Mouse (Mus musculus): ENCODE measurements at regions not wholly inside any gene's neighbourhood (a gene's known extent, or its start where the extent isn't known, plus 50 kb on each side); places are given as distances from the start of the nearest gene placed in this dataset.
"Not testable (repeated sequence)": the region's sequence is repeated elsewhere in the genome, so short reads cannot be mapped to it uniquely, and the experiment has no call there.

DNA sequence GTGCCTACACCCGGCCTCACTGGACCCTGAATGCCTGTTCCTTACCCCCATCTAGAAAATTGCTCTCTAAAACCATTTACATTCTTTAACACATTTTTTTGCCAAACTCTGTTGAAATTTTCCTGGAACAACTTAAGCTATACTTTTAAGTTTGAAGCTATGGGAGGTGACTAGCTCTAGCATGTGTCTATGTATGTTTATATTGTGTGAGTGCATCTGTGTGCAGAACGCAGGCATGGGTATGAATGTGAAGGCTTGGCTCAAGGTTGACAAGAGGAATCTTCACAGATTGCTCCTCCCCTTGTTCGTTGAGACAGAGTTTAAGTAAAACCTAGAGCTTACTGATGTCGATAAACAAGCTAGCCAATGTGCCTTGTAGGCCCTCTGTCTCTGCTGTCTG lies 135.4 kb downstream of the Rdh14 start:
- Histone ChIP-seq H3K4me2 (no peak overlapping the region), H3K27ac (no peak overlapping the region), H3K9me3 (no peaks in the 10 kb centered on the region), H3K4me1 (replicated peaks) (no peaks in the 10 kb centered on the region), H3K9ac (replicated peaks) (no peak overlapping the region), H3K4me3 (replicated peaks) (no peak overlapping the region), H3K27me3 (no peaks in the 10 kb centered on the region), H3K36me3 (no peaks in the 10 kb centered on the region)
- ATAC-seq (ENCODE audit: insufficient number of reproducible peaks, insufficient read depth, low FRiP score, low TSS enrichment, low read depth), result no peak
- WGBS, result 84% methylated on average over 4 of the region's 4 CpGs

DNA sequence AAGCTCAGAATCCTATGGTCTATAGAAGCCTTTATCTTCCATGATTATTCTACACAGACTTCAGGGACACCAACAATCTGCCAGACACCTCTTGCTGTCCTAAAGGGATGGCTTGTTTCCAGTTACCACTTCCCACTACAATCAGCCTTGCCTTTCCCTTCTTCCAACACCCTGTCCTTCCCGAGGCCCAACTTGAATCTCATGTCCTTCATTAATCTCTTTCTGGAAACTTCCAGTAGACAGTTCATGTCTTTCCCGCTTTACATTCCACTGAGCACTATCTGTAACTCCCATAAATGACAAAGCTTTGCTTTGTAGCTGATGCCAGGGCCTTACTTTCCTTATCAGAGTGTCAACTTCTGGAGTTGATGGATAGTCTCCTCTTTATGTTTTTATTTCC lies 138.5 kb downstream of the Rdh14 start:
- H3K36me3 ChIP-seq, result no peaks in the 10 kb centered on the region
- H3K9ac ChIP-seq (replicated peaks), result no peak overlapping the region
- no peak overlapping the region for H3K4me2 ChIP-seq
- WGBS, result 78% methylated on average over 2 of the region's 2 CpGs
- no peaks in the 10 kb centered on the region for H3K9me3 ChIP-seq
- no peak for ATAC-seq (ENCODE audit: insufficient number of reproducible peaks, insufficient read depth, low FRiP score, low TSS enrichment, low read depth)
- no peaks in the 10 kb centered on the region for H3K4me1 ChIP-seq (replicated peaks)
- H3K27ac ChIP-seq, result no peak overlapping the region
- H3K4me3 ChIP-seq (replicated peaks), result no peak overlapping the region
- H3K27me3 ChIP-seq, result no peaks in the 10 kb centered on the region

DNA sequence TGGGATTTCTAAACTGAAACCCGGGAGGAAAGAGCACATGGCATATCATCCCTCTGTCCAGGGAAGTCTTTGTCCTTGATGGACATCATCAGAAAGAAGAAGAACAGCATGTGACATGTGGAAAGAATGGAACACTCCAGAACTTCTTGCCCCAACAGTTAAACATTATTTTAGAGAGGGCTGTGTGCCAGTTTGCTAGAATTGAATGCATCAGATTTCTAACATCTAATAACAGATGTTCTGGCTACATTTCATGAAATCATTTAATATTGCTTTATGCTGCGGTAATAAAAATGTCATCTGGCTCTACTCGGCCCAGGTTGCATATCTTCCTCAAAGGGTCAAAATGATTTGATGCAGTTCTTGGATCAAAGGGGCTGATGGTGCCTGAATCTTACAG lies 140.4 kb downstream of the Rdh14 start:
- H3K4me2 ChIP-seq, result no peak overlapping the region
- H3K4me1 ChIP-seq (replicated peaks), result no peaks in the 10 kb centered on the region
- WGBS, result 69% methylated on average over 3 of the region's 3 CpGs
- H3K9me3 ChIP-seq, result no peaks in the 10 kb centered on the region
- H3K27ac ChIP-seq, result no peak overlapping the region
- no peaks in the 10 kb centered on the region for H3K27me3 ChIP-seq
- no peak for ATAC-seq (ENCODE audit: insufficient number of reproducible peaks, insufficient read depth, low FRiP score, low TSS enrichment, low read depth)
- H3K4me3 ChIP-seq (replicated peaks), result no peak overlapping the region
- H3K36me3 ChIP-seq, result no peaks in the 10 kb centered on the region
- no peak overlapping the region for H3K9ac ChIP-seq (replicated peaks)

DNA sequence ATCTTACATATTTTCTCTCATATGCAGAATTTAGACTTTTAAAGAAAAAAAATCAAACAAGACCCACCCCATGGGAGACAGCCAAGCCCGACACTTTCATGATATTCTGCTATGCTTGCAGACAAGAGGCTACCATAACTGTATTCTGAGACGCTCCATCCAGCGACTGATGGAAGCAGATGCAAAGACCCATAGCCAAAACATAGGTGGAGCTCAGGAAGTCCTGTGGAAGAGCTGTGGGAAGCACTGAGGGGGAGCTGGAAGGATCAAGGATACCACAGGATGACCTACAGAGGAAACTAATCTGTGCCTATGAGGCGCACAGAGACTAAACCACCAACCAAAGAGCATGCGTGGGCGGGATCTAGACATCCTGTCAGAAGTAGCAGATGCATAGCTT lies 143.4 kb downstream of the Rdh14 start:
- WGBS, result 87% methylated on average over 6 of the region's 6 CpGs
- no peaks in the 10 kb centered on the region for H3K27me3 ChIP-seq
- H3K4me1 ChIP-seq (replicated peaks), result no peaks in the 10 kb centered on the region
- no peak overlapping the region for H3K4me2 ChIP-seq
- ATAC-seq (ENCODE audit: insufficient number of reproducible peaks, insufficient read depth, low FRiP score, low TSS enrichment, low read depth), result no peak
- no peaks in the 10 kb centered on the region for H3K9me3 ChIP-seq
- no peak overlapping the region for H3K9ac ChIP-seq (replicated peaks)
- H3K27ac ChIP-seq, result no peak overlapping the region
- H3K4me3 ChIP-seq (replicated peaks), result no peak overlapping the region
- no peaks in the 10 kb centered on the region for H3K36me3 ChIP-seq

DNA sequence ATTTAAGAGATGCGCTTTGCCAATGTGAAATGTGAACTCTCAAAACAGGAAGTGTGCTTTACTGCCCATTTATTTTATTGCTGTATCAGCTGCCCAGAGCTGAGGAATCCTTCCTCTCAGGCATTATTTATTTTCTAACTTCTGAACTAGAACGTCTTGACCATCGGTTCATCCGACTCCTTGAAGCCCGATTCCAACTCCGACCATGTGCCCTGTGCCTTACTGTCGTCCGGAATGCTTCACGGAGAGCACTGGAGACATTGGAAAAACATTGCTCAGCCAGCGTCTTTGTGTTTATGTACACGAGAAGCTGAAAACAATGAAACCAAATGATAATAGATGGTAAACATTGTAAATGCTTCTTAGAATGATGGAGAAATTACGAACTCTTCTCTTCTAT lies 145.7 kb downstream of the Rdh14 start:
- 78% methylated on average over 12 of the region's 12 CpGs for WGBS

DNA sequence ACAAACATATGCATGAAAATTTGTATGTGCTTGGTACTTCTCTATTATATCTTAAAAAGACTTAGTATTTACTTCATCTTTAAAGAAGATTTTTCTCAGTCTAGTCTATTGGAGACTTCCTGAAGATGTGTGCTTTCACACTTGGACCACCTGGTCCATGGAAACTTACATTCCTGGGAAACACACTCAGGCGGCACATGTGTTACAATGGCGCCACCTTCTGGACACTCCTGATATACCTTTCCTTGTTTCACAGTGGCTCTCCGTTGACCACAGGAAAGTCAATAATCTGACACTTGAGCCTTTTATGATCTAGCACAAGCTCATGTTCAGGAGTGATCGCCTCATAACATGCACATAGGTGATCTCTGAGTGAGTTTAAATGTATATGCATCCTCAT lies 146.5 kb downstream of the Rdh14 start:
- H3K9me3 ChIP-seq, result no peaks in the 10 kb centered on the region
- H3K4me1 ChIP-seq (replicated peaks), result no peaks in the 10 kb centered on the region
- H3K9ac ChIP-seq (replicated peaks), result no peak overlapping the region
- no peaks in the 10 kb centered on the region for H3K27me3 ChIP-seq
- no peak overlapping the region for H3K27ac ChIP-seq
- H3K4me2 ChIP-seq, result no peak overlapping the region
- H3K36me3 ChIP-seq, result no peaks in the 10 kb centered on the region
- WGBS, result 2% methylated on average over 4 of the region's 4 CpGs
- no peak overlapping the region for H3K4me3 ChIP-seq (replicated peaks)
- ATAC-seq (ENCODE audit: insufficient number of reproducible peaks, insufficient read depth, low FRiP score, low TSS enrichment, low read depth), result no peak

More for the DNA sequence above, 145.7 kb downstream of the Rdh14 start:
- Histone ChIP-seq H3K27me3 (no peaks in the 10 kb centered on the region), H3K4me3 (replicated peaks) (no peak overlapping the region), H3K4me1 (replicated peaks) (no peaks in the 10 kb centered on the region), H3K36me3 (no peaks in the 10 kb centered on the region), H3K27ac (no peak overlapping the region), H3K9ac (replicated peaks) (no peak overlapping the region), H3K4me2 (no peak overlapping the region), H3K9me3 (no peaks in the 10 kb centered on the region)
- no peak for ATAC-seq (ENCODE audit: insufficient number of reproducible peaks, insufficient read depth, low FRiP score, low TSS enrichment, low read depth)

DNA sequence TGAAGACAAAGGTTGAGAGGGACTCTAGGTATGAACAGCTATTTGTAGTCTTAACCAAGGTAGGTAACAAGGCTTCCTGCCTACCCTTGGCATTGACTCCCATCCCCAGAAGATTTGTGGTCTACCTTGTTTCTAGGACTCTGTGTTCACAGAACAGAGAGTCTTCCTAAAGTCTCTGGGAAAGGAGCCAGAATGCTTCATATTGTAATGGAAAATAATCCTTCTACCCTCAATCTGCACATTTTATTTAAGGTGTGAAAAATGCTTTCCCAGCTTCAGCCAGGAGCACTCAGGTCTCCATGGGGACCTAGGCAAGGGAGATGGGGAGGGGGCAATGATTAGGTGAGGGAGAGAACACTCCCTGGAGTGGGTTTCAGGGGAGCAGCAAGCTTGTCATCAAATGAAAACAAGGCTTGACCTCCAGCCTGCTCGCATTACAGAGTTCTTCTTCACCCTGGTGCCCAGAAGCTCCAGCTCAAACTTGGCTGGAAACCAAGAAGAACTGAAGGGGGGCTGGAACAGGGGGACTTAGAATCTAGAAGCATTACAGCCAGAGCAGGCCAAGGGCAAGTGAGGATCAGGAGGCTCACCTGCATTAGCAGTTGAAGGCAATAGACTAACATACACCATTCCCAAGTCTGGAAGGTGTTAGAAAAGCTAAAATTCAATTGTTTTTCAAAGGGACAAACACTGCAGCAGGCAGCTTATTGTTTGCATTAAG lies 159.1 kb downstream of the Rdh14 start:
- H3K4me2 ChIP-seq, result no peak overlapping the region
- H3K27ac ChIP-seq, result no peak overlapping the region
- no peak overlapping the region for H3K4me3 ChIP-seq (replicated peaks)
- no peaks in the 10 kb centered on the region for H3K27me3 ChIP-seq
- no peak for ATAC-seq (ENCODE audit: insufficient number of reproducible peaks, insufficient read depth, low FRiP score, low TSS enrichment, low read depth)
- no peak overlapping the region for H3K9ac ChIP-seq (replicated peaks)
- WGBS, result 31% methylated on average over 1 of the region's 1 CpGs
- peaks cover 5% of the 10 kb centered on the region for H3K9me3 ChIP-seq
- H3K4me1 ChIP-seq (replicated peaks), result peaks cover 8% of the 10 kb centered on the region; the same call in 1 of the 2 replicates
- H3K36me3 ChIP-seq, result no peaks in the 10 kb centered on the region

DNA sequence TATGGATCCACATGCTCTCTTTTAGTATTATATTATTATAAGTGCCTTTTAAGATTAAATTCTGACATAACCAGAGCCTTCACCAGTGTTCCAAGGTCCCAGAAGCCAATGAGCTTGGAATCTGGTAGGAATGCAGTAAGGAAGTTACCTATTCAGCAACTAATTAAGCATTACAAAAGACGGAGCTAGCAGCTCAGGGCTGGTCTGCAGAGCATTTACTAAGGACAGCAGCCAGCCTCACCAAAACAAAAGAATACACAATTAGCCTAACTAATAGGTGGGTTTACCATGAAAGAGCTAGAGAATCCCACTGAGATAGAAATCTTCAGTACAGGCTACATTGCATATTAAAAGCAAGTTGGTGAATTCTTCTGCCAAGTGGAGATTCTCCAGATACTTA lies 164.1 kb downstream of the Rdh14 start:
- H3K4me1 ChIP-seq (replicated peaks); H3K9ac ChIP-seq (replicated peaks); H3K9me3 ChIP-seq; H3K4me3 ChIP-seq (replicated peaks); H3K27ac ChIP-seq; H3K4me2 ChIP-seq; ATAC-seq (ENCODE audit: insufficient number of reproducible peaks, insufficient read depth, low FRiP score, low TSS enrichment, low read depth); H3K27me3 ChIP-seq; H3K36me3 ChIP-seq: not testable (repeated sequence)
- WGBS, result 95% methylated on average over 1 of the region's 1 CpGs

DNA sequence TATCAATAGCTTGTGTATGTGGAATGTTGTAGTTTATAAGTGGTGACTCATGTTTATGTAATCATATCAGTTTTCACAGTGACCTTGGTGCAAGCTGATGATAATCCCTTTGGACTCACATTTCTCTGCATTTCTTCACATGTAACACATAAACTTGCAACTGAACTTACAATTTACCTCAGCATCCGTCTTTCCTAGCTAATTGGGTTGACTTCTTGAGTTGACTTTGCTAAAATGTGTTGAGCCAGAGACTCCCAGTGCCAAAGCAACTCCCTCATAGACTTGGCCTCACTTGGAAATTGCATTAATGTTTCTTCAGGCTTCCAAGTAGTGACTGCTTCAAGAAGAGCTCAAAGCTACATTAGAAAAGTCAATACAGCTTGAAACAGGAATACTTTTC lies 172.4 kb downstream of the Rdh14 start:
- Histone ChIP-seq H3K27ac (no peak overlapping the region), H3K4me3 (replicated peaks) (no peak overlapping the region), H3K36me3 (no peaks in the 10 kb centered on the region), H3K27me3 (no peaks in the 10 kb centered on the region), H3K4me2 (no peak overlapping the region), H3K9ac (replicated peaks) (no peak overlapping the region), H3K4me1 (replicated peaks) (no peaks in the 10 kb centered on the region), H3K9me3 (no peaks in the 10 kb centered on the region)
- ATAC-seq (ENCODE audit: insufficient number of reproducible peaks, insufficient read depth, low FRiP score, low TSS enrichment, low read depth), result no peak
- 54% methylated on average over 1 of the region's 1 CpGs for WGBS

DNA sequence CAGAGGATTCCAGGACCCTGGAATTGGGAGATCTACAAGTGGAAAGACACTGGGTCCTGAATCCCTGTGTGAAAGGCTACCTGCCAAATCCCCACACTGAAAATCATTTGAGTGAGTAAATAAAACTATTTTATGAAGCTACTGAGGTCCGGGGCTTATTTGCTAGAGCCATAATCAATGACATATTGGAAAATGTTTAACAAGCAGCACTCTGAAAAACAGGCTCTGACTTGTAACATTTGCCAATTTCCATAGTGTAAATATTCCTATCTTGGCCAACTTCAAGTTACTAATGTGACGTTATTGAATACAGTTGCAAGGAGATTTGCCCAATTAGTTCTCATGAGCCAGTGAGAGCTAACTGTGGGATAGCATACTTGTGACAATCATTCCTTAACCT lies 177.3 kb downstream of the Rdh14 start:
- H3K27me3 ChIP-seq, result no peaks in the 10 kb centered on the region
- H3K9ac ChIP-seq (replicated peaks), result no peak overlapping the region
- H3K4me1 ChIP-seq (replicated peaks), result peaks cover 12% of the 10 kb centered on the region
- no peak for ATAC-seq (ENCODE audit: insufficient number of reproducible peaks, insufficient read depth, low FRiP score, low TSS enrichment, low read depth)
- no peak overlapping the region for H3K4me2 ChIP-seq
- H3K4me3 ChIP-seq (replicated peaks), result no peak overlapping the region
- no peaks in the 10 kb centered on the region for H3K36me3 ChIP-seq
- WGBS, result 57% methylated on average over 2 of the region's 2 CpGs
- H3K9me3 ChIP-seq, result no peaks in the 10 kb centered on the region
- no peak overlapping the region for H3K27ac ChIP-seq

DNA sequence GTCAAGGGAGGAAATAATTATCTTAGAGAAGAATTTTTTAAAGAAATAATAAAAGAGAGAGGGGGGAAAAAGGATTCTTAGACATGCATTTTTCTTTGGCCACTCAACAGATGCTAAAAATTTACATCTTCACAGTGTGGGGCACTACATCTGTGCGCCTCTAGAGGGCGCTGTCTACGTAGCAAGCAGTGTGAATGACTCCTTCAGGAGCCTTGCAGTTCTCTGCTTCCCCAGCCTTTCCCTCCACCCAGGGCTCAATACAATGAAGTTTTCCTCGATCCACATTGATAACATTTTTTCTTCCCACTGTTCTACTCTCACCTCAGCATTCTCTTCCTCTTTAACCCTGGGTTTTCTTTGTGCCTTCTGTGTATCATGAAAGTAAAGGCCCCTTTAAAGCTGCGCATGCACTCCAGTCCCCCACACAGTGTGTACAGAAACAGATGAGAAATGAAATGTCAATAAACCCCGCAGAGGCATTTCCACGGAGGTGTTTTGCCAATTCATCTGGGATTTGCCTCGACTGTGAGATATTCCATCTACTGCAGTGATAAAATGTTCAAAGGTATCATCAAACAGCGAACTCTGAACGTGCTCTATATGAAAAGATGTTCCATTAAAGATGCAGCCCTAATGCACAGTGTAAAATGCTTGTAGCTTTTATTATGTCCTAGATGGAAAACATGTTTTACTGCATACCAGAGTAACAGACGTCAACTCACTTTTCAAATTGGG lies 181.2 kb downstream of the Rdh14 start:
- peak overlapping the region; percentile 40 for H3K4me2 ChIP-seq
- peak overlapping the region; percentile 84 for H3K27ac ChIP-seq
- no peaks in the 10 kb centered on the region for H3K36me3 ChIP-seq
- no peaks in the 10 kb centered on the region for H3K27me3 ChIP-seq
- H3K9me3 ChIP-seq, result no peaks in the 10 kb centered on the region
- peaks cover 19% of the 10 kb centered on the region for H3K4me1 ChIP-seq (replicated peaks)
- peak; percentile 87 for ATAC-seq (ENCODE audit: insufficient number of reproducible peaks, insufficient read depth, low FRiP score, low TSS enrichment, low read depth)
- 20% methylated on average over 11 of the region's 11 CpGs for WGBS
- no peak overlapping the region for H3K4me3 ChIP-seq (replicated peaks)
- H3K9ac ChIP-seq (replicated peaks), result no peak overlapping the region

DNA sequence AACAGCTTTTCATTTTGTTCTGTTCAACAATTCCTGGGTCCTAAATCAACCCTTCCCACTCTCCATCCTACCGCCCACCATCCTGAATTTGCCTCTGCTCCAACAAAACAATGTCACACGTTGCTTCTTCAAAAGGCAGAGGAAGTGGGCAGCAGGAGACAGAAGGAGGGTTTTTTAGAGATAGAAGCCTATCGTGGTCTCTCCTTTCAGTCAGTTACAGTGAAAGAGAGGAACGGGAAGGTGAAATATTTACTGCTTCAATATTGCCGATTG lies 181.7 kb downstream of the Rdh14 start:
- H3K4me2 ChIP-seq, result peak overlapping the region; percentile 40

More for the DNA sequence above, 181.7 kb downstream of the Rdh14 start:
- H3K27me3 ChIP-seq, result no peaks in the 10 kb centered on the region
- no peak for ATAC-seq (ENCODE audit: insufficient number of reproducible peaks, insufficient read depth, low FRiP score, low TSS enrichment, low read depth)
- no peaks in the 10 kb centered on the region for H3K9me3 ChIP-seq
- H3K27ac ChIP-seq, result peak overlapping the region; percentile 84
- no peak overlapping the region for H3K4me3 ChIP-seq (replicated peaks)
- no peaks in the 10 kb centered on the region for H3K36me3 ChIP-seq
- peaks cover 19% of the 10 kb centered on the region for H3K4me1 ChIP-seq (replicated peaks)
- no peak overlapping the region for H3K9ac ChIP-seq (replicated peaks)
- WGBS, result 12% methylated on average over 5 of the region's 5 CpGs

All from limb, embryonic 12.5 days (tissue).